Mouse (Mus musculus): ENCODE measurements around the gene Scd3.

- TF ChIP-seq CTCF (conservative IDR thresholded peaks at IDR 0.05; ENCODE audit: insufficient read depth, insufficient read length, low read depth, low read length): no peak
- TF ChIP-seq POLR2A (IDR thresholded peaks at IDR 0.05; ENCODE audit: low read depth, low read length): no peak
Observed at GRCm38 (mm10) chr19:44277931-44278330, 74.9 kb downstream of the Scd3 start.

All from kidney, adult 2 months (tissue).